ENCODE assay signal across 9 mouse cellular contexts in the genomic region with DNA sequence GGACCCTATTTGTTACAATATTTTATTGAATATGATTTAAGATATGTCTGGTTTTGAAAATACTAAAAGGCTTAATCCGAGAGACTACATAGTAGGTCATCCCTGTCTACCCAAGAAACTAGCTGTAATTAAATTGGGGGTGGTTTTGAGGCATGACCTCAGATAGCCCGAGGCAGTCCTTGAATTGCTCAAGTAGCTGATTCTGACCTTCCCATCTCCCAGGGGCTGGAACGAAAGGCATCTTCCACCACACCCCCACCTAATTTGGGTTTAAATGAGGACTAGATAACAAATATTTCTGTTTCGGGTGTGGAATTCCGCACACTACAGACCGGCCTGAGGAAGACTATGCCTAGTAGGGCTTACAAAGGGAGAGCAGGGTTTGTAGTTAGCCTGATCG. TPM values are rescaled to one million over a fixed set of nuclear protein-coding genes. Genes with fewer than 3 reads are reported as not detected.
DNase-seq lines count a peak whose midpoint lies in the region; ATAC-seq lines count a peak whose summit lies in the region.
"Had no signal": no experiment of that assay in that cellular context is flagged by ENCODE, and none has a peak within 500 bp of the region (broad histone marks: within the 10 kb centered on the region; RNA-seq: fewer than 3 reads in every experiment).

No protein-coding gene starts in this region.

- peaks cover 28% of the 10 kb centered on the region for H3K4me1 ChIP-seq in heart, embryonic 15.5 days (replicated peaks)
- peaks cover 32% of the 10 kb centered on the region for H3K4me1 ChIP-seq in hindbrain, embryonic 10.5 days (replicated peaks)
- H3K4me1 ChIP-seq in midbrain, embryonic 12.5 days = peaks cover 21% of the 10 kb centered on the region

- 41% methylated on average over 7 of the region's 7 CpGs for WGBS in heart, embryonic 15.5 days
- 65% methylated on average over 7 of the region's 7 CpGs for WGBS in hindbrain, embryonic 10.5 days
- WGBS in midbrain, embryonic 12.5 days = 70% methylated on average over 7 of the region's 7 CpGs

- peak overlapping the region; percentile 68 for H3K4me2 ChIP-seq in heart, embryonic 15.5 days
- H3K4me2 ChIP-seq in midbrain, embryonic 12.5 days (replicated peaks) = peak overlapping the region; percentile 68

- peak overlapping the region; percentile 100 for H3K27ac ChIP-seq in heart, embryonic 15.5 days
- H3K27ac ChIP-seq in hindbrain, embryonic 10.5 days = peak overlapping the region; percentile 99
- no peak overlapping the region for H3K27ac ChIP-seq in midbrain, embryonic 12.5 days (replicated peaks)

- H3K9me3 ChIP-seq in heart, embryonic 15.5 days (replicated peaks) = no peaks in the 10 kb centered on the region
- H3K9me3 ChIP-seq in hindbrain, embryonic 10.5 days = no peaks in the 10 kb centered on the region
- H3K9me3 ChIP-seq in midbrain, embryonic 12.5 days = no peaks in the 10 kb centered on the region

- no peak for DNase-seq in heart, adult 8-10 months (ENCODE audit: low spot score)
- DNase-seq in ZHBTc4 (ENCODE audit: low read depth, low spot score) = peak; percentile 94
- DNase-seq in hindbrain, embryonic 10.5 days (ENCODE audit: low spot score) = no peak
- no peak for DNase-seq in layer of hippocampus, adult 18-20 months (ENCODE audit: low spot score in 2 of 2)
- no peak for DNase-seq in cerebellum, postnatal 25 days
- DNase-seq: heart, postnatal 14 days had no signal

- 0 out of 2 replicates have a peak, but pooled peaks cover 5% of the 10 kb centered on the region for H3K36me3 ChIP-seq in heart, embryonic 15.5 days
- peaks cover 10% of the 10 kb centered on the region; the same call in 1 of the 2 replicates for H3K36me3 ChIP-seq in hindbrain, embryonic 10.5 days
- H3K36me3 ChIP-seq in midbrain, embryonic 12.5 days = no peaks in the 10 kb centered on the region

- peak overlapping the region; percentile 100 for H3K9ac ChIP-seq in heart, embryonic 15.5 days
- H3K9ac ChIP-seq in midbrain, embryonic 12.5 days (replicated peaks) = no peak overlapping the region

- H3K27me3 ChIP-seq in heart, embryonic 15.5 days = no peaks in the 10 kb centered on the region
- no peaks in the 10 kb centered on the region for H3K27me3 ChIP-seq in hindbrain, embryonic 10.5 days (ENCODE audit: insufficient read depth, poor library complexity, severe bottlenecking)
- no peaks in the 10 kb centered on the region for H3K27me3 ChIP-seq in midbrain, embryonic 12.5 days

- peak overlapping the region; percentile 98 for H3K4me3 ChIP-seq in heart, embryonic 15.5 days
- peak overlapping the region; percentile 97 for H3K4me3 ChIP-seq in hindbrain, embryonic 10.5 days
- H3K4me3 ChIP-seq in midbrain, embryonic 12.5 days = peak overlapping the region; percentile 98; the same call in 1 of the 2 replicates

- ATAC-seq in heart, embryonic 15.5 days (replicated peaks; ENCODE audit: insufficient number of reproducible peaks, insufficient read depth, low FRiP score, low read depth) = no peak
- no peak for ATAC-seq in midbrain, embryonic 12.5 days (ENCODE audit: low FRiP score, low read depth)
- ATAC-seq in megakaryocyte-erythroid progenitor cell, adult 5-6 weeks (replicated peaks; ENCODE audit: low FRiP score, low TSS enrichment, poor library complexity, severe bottlenecking) = no peak

RNA-seq across cellular contexts. Expression of gene Kcmf1, which starts 1.2 kb away (rescaled TPM):
- polyA plus RNA-seq in heart, embryonic 15.5 days (2015; fragmentation: Nextera tagmentation; extraction: Ambion mirVana) = 40.7 and 41.0 TPM in 2 replicates
- 100 to 1,000 TPM in 1 of 4 experiments, 10 to 100 TPM in 3; 86.4 to 102 (median 90.7) TPM for total RNA-seq in heart, adult 8-10 months (2022)
- polyA plus RNA-seq in hindbrain, embryonic 10.5 days (2016; fragmentation: Nextera tagmentation; extraction: Ambion mirVana) = 24.2 and 28.7 TPM in 2 replicates
- 33.9 and 34.3 TPM in 2 replicates for polyA plus RNA-seq in midbrain, embryonic 12.5 days (2016; fragmentation: Nextera tagmentation; extraction: Ambion mirVana)
- 10 to 100 TPM; 64.2 to 65.8 TPM for total RNA-seq in layer of hippocampus, adult 18-20 months (2021)
- 46.9 and 63.7 TPM in 2 replicates for total RNA-seq in megakaryocyte-erythroid progenitor cell, adult 5-6 weeks (2014; fragmentation: Nextera tagmentation)
- total RNA-seq in megakaryocyte-erythroid progenitor cell, adult 5-6 weeks (2017) = 77.1 and 105 TPM in 2 replicates

RNA-seq across cellular contexts. Expression of gene Tmsb10, which starts 57.6 kb away (rescaled TPM):
- 1,030 and 1,510 TPM in 2 replicates for polyA plus RNA-seq in heart, embryonic 15.5 days (2015; fragmentation: Nextera tagmentation; extraction: Ambion mirVana)
- total RNA-seq in heart, adult 8-10 months (2022) = 100 to 1,000 TPM in 1 of 4 experiments, 10 to 100 TPM in 3; 69.4 to 102 (median 73.2) TPM
- 3,283 and 4,408 TPM in 2 replicates for polyA plus RNA-seq in hindbrain, embryonic 10.5 days (2016; fragmentation: Nextera tagmentation; extraction: Ambion mirVana)
- polyA plus RNA-seq in midbrain, embryonic 12.5 days (2016; fragmentation: Nextera tagmentation; extraction: Ambion mirVana) = 4,656 and 4,735 TPM in 2 replicates
- 100 to 1,000 TPM; 264 to 325 TPM for total RNA-seq in layer of hippocampus, adult 18-20 months (2021)
- total RNA-seq in megakaryocyte-erythroid progenitor cell, adult 5-6 weeks (2014; fragmentation: Nextera tagmentation) = 259 and 304 TPM in 2 replicates
- total RNA-seq in megakaryocyte-erythroid progenitor cell, adult 5-6 weeks (2017) = 303 and 381 TPM in 2 replicates
